ENCODE assay signal across 8 mouse cellular contexts in genomic region chr7:16842645-16843063, GRCm38 (mm10). TPM values are rescaled to one million over a fixed set of nuclear protein-coding genes. Genes with fewer than 3 reads are reported as not detected.
DNase-seq lines count a peak whose midpoint lies in the region; ATAC-seq and TF ChIP-seq lines count a peak whose summit lies in the region.

Gene Prkd2 (plus strand): TSS chr7:16842902.

- peak within 1 kb of the TSS; percentile 67 to 99 for H3K4me3 ChIP-seq in ES-E14 (ENCODE audit: insufficient read depth in 1 of 2, low read depth in 1 of 2, low read length in 2 of 2, poor library complexity in 1 of 2, severe bottlenecking in 1 of 2)
- H3K4me3 ChIP-seq in forebrain, embryonic 15.5 days = peak within 1 kb of the TSS; percentile 60
- peak within 1 kb of the TSS; percentile 78 for H3K4me3 ChIP-seq in liver, embryonic 16.5 days (ENCODE audit: low read depth, low read length)
- H3K4me3 ChIP-seq in neural tube, embryonic 12.5 days = peak within 1 kb of the TSS; percentile 56
- H3K4me3 ChIP-seq in stomach, postnatal 0 days (ENCODE audit: low read depth, low read length) = peak within 1 kb of the TSS; percentile 67

- no peak for TF ChIP-seq CTCF in stomach, postnatal 0 days (IDR thresholded peaks at IDR 0.05; ENCODE audit: low read depth)

- no peaks in the 10 kb centered on the region for H3K9me3 ChIP-seq in ES-E14 (ENCODE audit: control insufficient read depth, insufficient read depth, low read depth, low read length)
- no peaks in the 10 kb centered on the region for H3K9me3 ChIP-seq in forebrain, embryonic 15.5 days
- no peaks in the 10 kb centered on the region for H3K9me3 ChIP-seq in liver, embryonic 16.5 days (replicated peaks; ENCODE audit: control insufficient read depth, low read length)
- H3K9me3 ChIP-seq in neural tube, embryonic 12.5 days = no peaks in the 10 kb centered on the region
- H3K9me3 ChIP-seq in stomach, postnatal 0 days (ENCODE audit: control insufficient read depth, low read length) = no peaks in the 10 kb centered on the region

- TF ChIP-seq EP300 in stomach, postnatal 0 days (optimal IDR thresholded peaks at IDR 0.05) = no peak

- H3K27ac ChIP-seq in ES-E14 (ENCODE audit: insufficient read depth, low read depth, low read length, poor library complexity, severe bottlenecking) = no peak within 1 kb of the TSS
- H3K27ac ChIP-seq in forebrain, embryonic 15.5 days (replicated peaks) = peak within 1 kb of the TSS; percentile 70
- H3K27ac ChIP-seq in liver, embryonic 16.5 days (ENCODE audit: low read length) = peak within 1 kb of the TSS; percentile 72
- H3K27ac ChIP-seq in neural tube, embryonic 12.5 days = peak within 1 kb of the TSS; percentile 38
- H3K27ac ChIP-seq in stomach, postnatal 0 days (replicated peaks) = peak within 1 kb of the TSS; percentile 85

- DNase-seq in ES-E14 (ENCODE audit: low read depth, low spot score) = peak; percentile 56
- DNase-seq in cerebellum, adult 11-12 months = peak; percentile 83
- peak; percentile 91 to 95 for DNase-seq in heart, postnatal 14 days
- DNase-seq in large intestine, adult 2 months (ENCODE audit: low read depth, low spot score) = no peak
- DNase-seq in stomach, postnatal 0 days (ENCODE audit: low spot score) = peak; percentile 90

- peaks cover 3 to 22% of the 10 kb centered on the region in 2 experiments; a peak in 3 of 4 replicates for H3K4me1 ChIP-seq in ES-E14 (ENCODE audit: control insufficient read depth in 2 of 2, insufficient read depth in 2 of 2, low read length in 2 of 2, poor library complexity in 1 of 2)
- H3K4me1 ChIP-seq in forebrain, embryonic 15.5 days = peaks cover 32% of the 10 kb centered on the region
- H3K4me1 ChIP-seq in liver, embryonic 16.5 days (ENCODE audit: control insufficient read depth, low read depth, low read length) = peaks cover 33% of the 10 kb centered on the region
- H3K4me1 ChIP-seq in neural tube, embryonic 12.5 days = peaks cover 30% of the 10 kb centered on the region
- H3K4me1 ChIP-seq in stomach, postnatal 0 days (replicated peaks; ENCODE audit: control insufficient read depth, insufficient read depth) = peaks cover 5% of the 10 kb centered on the region; the same call in 1 of the 2 replicates

- in situ Hi-C loops in ES-E14 (cut with MboI; ENCODE audit: low sequenced_read_pairs in 2 of 2, unreplicated experiment in 2 of 2) = no loop called here

- H3K27me3 ChIP-seq in forebrain, embryonic 15.5 days = no peaks in the 10 kb centered on the region
- H3K27me3 ChIP-seq in liver, embryonic 16.5 days (ENCODE audit: control insufficient read depth, insufficient read depth, low read depth, low read length) = no peaks in the 10 kb centered on the region
- no peaks in the 10 kb centered on the region for H3K27me3 ChIP-seq in neural tube, embryonic 12.5 days (replicated peaks)
- H3K27me3 ChIP-seq in stomach, postnatal 0 days (ENCODE audit: control insufficient read depth, insufficient read depth, low read length) = no peaks in the 10 kb centered on the region

- H3K36me3 ChIP-seq in ES-E14 (ENCODE audit: control insufficient read depth, insufficient read depth, low read length, poor library complexity, severe bottlenecking) = peaks cover 27% of the 10 kb centered on the region
- peaks cover 32% of the 10 kb centered on the region for H3K36me3 ChIP-seq in forebrain, embryonic 15.5 days
- peaks cover 13% of the 10 kb centered on the region for H3K36me3 ChIP-seq in liver, embryonic 16.5 days (ENCODE audit: control insufficient read depth, insufficient read depth)
- H3K36me3 ChIP-seq in neural tube, embryonic 12.5 days = peaks cover 43% of the 10 kb centered on the region
- H3K36me3 ChIP-seq in stomach, postnatal 0 days (ENCODE audit: control insufficient read depth, insufficient read depth, low read length) = peaks cover 17% of the 10 kb centered on the region

- under 1% methylated on average over 31 of the region's 32 CpGs for WGBS in forebrain, embryonic 15.5 days
- under 1% methylated on average over 32 of the region's 32 CpGs for WGBS in large intestine, adult 2 months
- WGBS in liver, embryonic 16.5 days (ENCODE audit: insufficient replicate concordance) = under 1% methylated on average over 31 of the region's 32 CpGs
- 0% methylated on average over 32 of the region's 32 CpGs for WGBS in neural tube, embryonic 12.5 days
- WGBS in stomach, postnatal 0 days = under 1% methylated on average over 31 of the region's 32 CpGs

- intact Hi-C loops in heart, postnatal 14 days (cut with DNase I) = no loop called here

- peak; percentile 94 for ATAC-seq in forebrain, embryonic 15.5 days (replicated peaks)
- peak; percentile 82 for ATAC-seq in liver, embryonic 16.5 days (ENCODE audit: low read depth)
- peak; percentile 88 for ATAC-seq in neural tube, embryonic 12.5 days (ENCODE audit: low FRiP score, low read depth)
- peak; percentile 77; the same call in 1 of the 2 replicates for ATAC-seq in stomach, postnatal 0 days (ENCODE audit: low FRiP score, low TSS enrichment)

- peak within 1 kb of the TSS; percentile 72 for H3K9ac ChIP-seq in ES-E14 (ENCODE audit: insufficient read depth, low read depth, low read length, poor library complexity, severe bottlenecking)
- peak within 1 kb of the TSS; percentile 72 for H3K9ac ChIP-seq in forebrain, embryonic 15.5 days (replicated peaks)
- peak within 1 kb of the TSS; percentile 82 for H3K9ac ChIP-seq in liver, embryonic 16.5 days (ENCODE audit: low read depth, low read length)
- H3K9ac ChIP-seq in neural tube, embryonic 12.5 days = peak within 1 kb of the TSS; percentile 76
- peak within 1 kb of the TSS; percentile 84 for H3K9ac ChIP-seq in stomach, postnatal 0 days (ENCODE audit: low read length)

- H3K4me2 ChIP-seq in forebrain, embryonic 15.5 days (replicated peaks) = peak within 1 kb of the TSS; percentile 99
- peak within 1 kb of the TSS; percentile 98 for H3K4me2 ChIP-seq in liver, embryonic 16.5 days (ENCODE audit: low read depth, low read length)
- peak within 1 kb of the TSS; percentile 97 for H3K4me2 ChIP-seq in neural tube, embryonic 12.5 days (replicated peaks)
- H3K4me2 ChIP-seq in stomach, postnatal 0 days (replicated peaks; ENCODE audit: low read depth) = peak within 1 kb of the TSS; percentile 97

TF ChIP-seq in ES-E14, 5 proteins besides CTCF, POLR2A, EP300 and RAD21:
- TF ChIP-seq ZC3H11A (IDR thresholded peaks at IDR 0.05; ENCODE audit: borderline replicate concordance, low read depth, low read length) (no peak), MAFK (IDR thresholded peaks at IDR 0.05; ENCODE audit: insufficient read depth, low read depth, low read length) (no peak), CHD2 (IDR thresholded peaks at IDR 0.05; ENCODE audit: low read depth, low read length) (no peak), HCFC1 (IDR thresholded peaks at IDR 0.05; ENCODE audit: borderline replicate concordance, insufficient read depth, low read length) (no peak), ZNF384 (IDR thresholded peaks at IDR 0.05; ENCODE audit: low read depth, low read length) (no peak)

RNA-seq across cellular contexts. Expression of gene Prkd2, which starts in this region (rescaled TPM):
- 5.7 and 6.9 TPM in 2 replicates for total RNA-seq in ES-E14 (2012; rRNA removed)
- polyA plus RNA-seq in forebrain, embryonic 15.5 days (2015; fragmentation: Nextera tagmentation; extraction: Ambion mirVana) = 7.0 and 8.0 TPM in 2 replicates
- 10 to 100 TPM; 35.3 to 35.9 TPM for total RNA-seq in heart, postnatal 14 days (2021)
- polyA plus RNA-seq in large intestine, adult 2 months (2012; rRNA removed) = 23.6 and 32.4 TPM in 2 replicates
- 2.8 and 3.6 TPM in 2 replicates for polyA plus RNA-seq in liver, embryonic 16.5 days (2015; fragmentation: Nextera tagmentation; extraction: Ambion mirVana)
- 9.5 and 10.4 TPM in 2 replicates for polyA plus RNA-seq in neural tube, embryonic 12.5 days (2016; fragmentation: Nextera tagmentation; extraction: Ambion mirVana)
- polyA plus RNA-seq in stomach, postnatal 0 days (2015; fragmentation: Nextera tagmentation; extraction: Ambion mirVana) = 7.5 and 8.8 TPM in 2 replicates
